Mouse (Mus musculus) monocyte, adult 2 months (primary cell): ENCODE results near the gene Tmco4.

Source experiments
- DNase-seq, 2 experiments: peaks; one replicate each; pipeline ENCODE4 v3.0.0; 2022; ENCODE audit warnings: low spot score in 2 of 2, low read depth in 1 of 2

The Tmco4 gene

GRCm38 (mm10) chr4:139090303-139090940 is 117.7 kb downstream of the Tmco4 start:
- DNase-seq, result no peak

GRCm38 (mm10) chr4:139091066-139091465 is 118.4 kb downstream of the Tmco4 start:
- no peak for DNase-seq

- DNase-seq, result no peak
These were observed 119.0 kb downstream of the Tmco4 start for GRCm38 (mm10) chr4:139091478-139092355.

GRCm38 (mm10) chr4:139092356-139093195 is 119.9 kb downstream of the Tmco4 start, which contains the start of gene Nbl1:
TSS of gene Nbl1 (minus strand) at chr4:139092993.
- DNase-seq, result no peak

GRCm38 (mm10) chr4:139093196-139093530 is 120.5 kb downstream of the Tmco4 start:
- no peak for DNase-seq

- DNase-seq, result no peak
These were observed 122.7 kb downstream of the Tmco4 start for GRCm38 (mm10) chr4:139095406-139095805.

- DNase-seq, result no peak
These were observed 123.5 kb downstream of the Tmco4 start for GRCm38 (mm10) chr4:139096201-139096600.

- DNase-seq, result no peak
These were observed 127.6 kb downstream of the Tmco4 start for GRCm38 (mm10) chr4:139100326-139100725.

GRCm38 (mm10) chr4:139101546-139101945 is 128.9 kb downstream of the Tmco4 start:
- DNase-seq, result no peak

- DNase-seq, result no peak
These were observed 132.8 kb downstream of the Tmco4 start for GRCm38 (mm10) chr4:139105453-139105852.
